Mouse (Mus musculus): ENCODE measurements around the gene Tnfsf13b.
A peak's percentile ranks its signal among the peaks of the same experiment; 100 is the strongest.

Gene Tnfsf13b

GRCm38 (mm10) chr8:10006156-10006985 lies at the start of gene Tnfsf13b:
TSS of gene Tnfsf13b (plus strand) at chr8:10006467.
- DNase-seq, result peak in 1 of 2 experiments; percentile 21

- DNase-seq, result no peak
These were observed 47.9 kb upstream of the Tnfsf13b start for GRCm38 (mm10) chr8:9958338-9958737.

- no peak for DNase-seq
These were observed 46.3 kb upstream of the Tnfsf13b start for GRCm38 (mm10) chr8:9959919-9960318.

GRCm38 (mm10) chr8:9971866-9972265 lies 34.4 kb upstream of the Tnfsf13b start:
- DNase-seq, result no peak

- no peak for DNase-seq
These were observed 31.0 kb upstream of the Tnfsf13b start for GRCm38 (mm10) chr8:9975276-9975675.

- peak; percentile 97 to 99 for DNase-seq
These were observed 30.2 kb upstream of the Tnfsf13b start for GRCm38 (mm10) chr8:9975898-9976611.

- DNase-seq, result peak in 1 of 2 experiments; percentile 10
These were observed 29.3 kb upstream of the Tnfsf13b start for GRCm38 (mm10) chr8:9977016-9977415.

GRCm38 (mm10) chr8:9977573-9978314 lies 28.5 kb upstream of the Tnfsf13b start, which contains the start of the genes Lig4 and Abhd13:
TSS of gene Lig4 (minus strand) at chr8:9977686.
TSS of gene Abhd13 (plus strand) at chr8:9977707.
- DNase-seq, result peak; percentile 99

GRCm38 (mm10) chr8:9978475-9979230 lies 27.6 kb upstream of the Tnfsf13b start:
- peak; percentile 68 to 75 for DNase-seq

GRCm38 (mm10) chr8:9979746-9980145 lies 26.5 kb upstream of the Tnfsf13b start:
- DNase-seq, result peak; percentile 13 to 18

- no peak for DNase-seq
These were observed 26.1 kb upstream of the Tnfsf13b start for GRCm38 (mm10) chr8:9980188-9980587.

- no peak for DNase-seq
These were observed 2.2 kb upstream of the Tnfsf13b start for GRCm38 (mm10) chr8:10004115-10004514.

GRCm38 (mm10) chr8:10006986-10007659 lies 856 bp downstream of the Tnfsf13b start:
- peak; percentile 59 to 60 for DNase-seq

- DNase-seq, result no peak
These were observed 1.4 kb downstream of the Tnfsf13b start for GRCm38 (mm10) chr8:10007660-10008028.

- DNase-seq, result no peak
These were observed 10.0 kb downstream of the Tnfsf13b start for GRCm38 (mm10) chr8:10016252-10016651.

GRCm38 (mm10) chr8:10017231-10017630 lies 11.0 kb downstream of the Tnfsf13b start:
- DNase-seq, result peak; percentile 87 to 89

- DNase-seq, result no peak
These were observed 24.2 kb downstream of the Tnfsf13b start for GRCm38 (mm10) chr8:10030320-10031060.

GRCm38 (mm10) chr8:10031177-10031576 lies 24.9 kb downstream of the Tnfsf13b start:
- no peak for DNase-seq

GRCm38 (mm10) chr8:10040866-10041265 lies 34.6 kb downstream of the Tnfsf13b start:
- no peak for DNase-seq

GRCm38 (mm10) chr8:10043842-10044510 lies 37.7 kb downstream of the Tnfsf13b start:
- DNase-seq, result peak; percentile 74 to 77

Measured in cerebellum, postnatal 10 days (tissue).